Mouse (Mus musculus) liver, adult 10 weeks (tissue): ENCODE data around the gene Prpf38a. TPM values are rescaled to one million over a fixed set of nuclear protein-coding genes. Genes with fewer than 3 reads are reported as not detected.

Source experiments
- polyA plus RNA-seq: library from polyadenylated mRNA; stranded (reverse); fragments of 350-450 nt; fragmentation: Illumina TruSeq; extraction: RNeasy Lipid Tissue Mini Kit (QIAGEN cat#74804); gene quantifications from one replicate; pipeline ENCODE4 v1.2.3, GENCODE M21; 2014; ENCODE audit warnings: low read depth, low replicate concordance

Gene Prpf38a
- polyA plus RNA-seq, result 17.1 TPM

GRCm38 (mm10) chr4:108578840-108579742 lies at the start of gene Prpf38a, which contains the start of gene Orc1:
Gene Prpf38a (minus strand): TSS chr4:108579336.
Gene Orc1 (plus strand): TSS chr4:108579423.

GRCm38 (mm10) chr4:108619587-108620341 lies 40.6 kb upstream of the Prpf38a start, which contains the start of gene Cc2d1b:
Gene Cc2d1b (plus strand): TSS chr4:108619940.

Other genes with a start within 250 kb of the Prpf38a start
- not detected for gene Shisal2a, start 196.0 kb downstream of the Prpf38a start, polyA plus RNA-seq
- 0.93 TPM for gene Gpx7, start 172.4 kb downstream of the Prpf38a start, polyA plus RNA-seq
- gene Tut4, start 119.9 kb downstream of the Prpf38a start, polyA plus RNA-seq, result 26.6 TPM
- gene Orc1, start 87 bp upstream of the Prpf38a start, polyA plus RNA-seq, result not detected
- gene Cc2d1b, start 40.6 kb upstream of the Prpf38a start, polyA plus RNA-seq, result 10.6 TPM
- 0.21 TPM for gene 3110021N24Rik, start 140.3 kb upstream of the Prpf38a start, polyA plus RNA-seq
- gene Zfyve9, start 201.5 kb upstream of the Prpf38a start, polyA plus RNA-seq, result 14.5 TPM